Mouse (Mus musculus) cerebellum, postnatal 14 days (tissue): ENCODE results near the gene Abcc9.

Source experiments
- DNase-seq, 2 experiments: peaks; one replicate each; pipeline ENCODE4 v3.0.0; 2021; ENCODE audit warnings: mixed read lengths in 2 of 2

Gene Abcc9

GRCm38 (mm10) chr6:142701652-142702637 is at the start of gene Abcc9:
TSS of gene Abcc9 (minus strand) at chr6:142702315.
- DNase-seq = peak in 1 of 2 experiments; percentile 10

- no peak for DNase-seq
Measured at GRCm38 (mm10) chr6:142751365-142751764, 49.2 kb upstream of the Abcc9 start.

- no peak for DNase-seq
Measured at GRCm38 (mm10) chr6:142748057-142748708, 46.1 kb upstream of the Abcc9 start.

- DNase-seq = no peak
Measured at GRCm38 (mm10) chr6:142747165-142747564, 45.0 kb upstream of the Abcc9 start.

GRCm38 (mm10) chr6:142746765-142747164 is 44.6 kb upstream of the Abcc9 start:
- no peak for DNase-seq

- no peak for DNase-seq
Measured at GRCm38 (mm10) chr6:142745484-142745883, 43.4 kb upstream of the Abcc9 start.

- no peak for DNase-seq
Measured at GRCm38 (mm10) chr6:142743193-142743592, 41.1 kb upstream of the Abcc9 start.

GRCm38 (mm10) chr6:142741763-142742162 is 39.6 kb upstream of the Abcc9 start:
- DNase-seq = no peak

GRCm38 (mm10) chr6:142738637-142739036 is 36.5 kb upstream of the Abcc9 start:
- DNase-seq = no peak

GRCm38 (mm10) chr6:142738225-142738624 is 36.1 kb upstream of the Abcc9 start:
- no peak for DNase-seq

- peak; percentile 53 to 70 for DNase-seq
Measured at GRCm38 (mm10) chr6:142735302-142736005, 33.3 kb upstream of the Abcc9 start.

GRCm38 (mm10) chr6:142732567-142733290 is 30.6 kb upstream of the Abcc9 start:
- DNase-seq = no peak

- DNase-seq = no peak
Measured at GRCm38 (mm10) chr6:142726032-142726431, 23.9 kb upstream of the Abcc9 start.

GRCm38 (mm10) chr6:142721731-142722130 is 19.6 kb upstream of the Abcc9 start:
- peak in 1 of 2 experiments; percentile 21 for DNase-seq

GRCm38 (mm10) chr6:142720641-142721040 is 18.5 kb upstream of the Abcc9 start:
- no peak for DNase-seq

- no peak for DNase-seq
Measured at GRCm38 (mm10) chr6:142718167-142718566, 16.1 kb upstream of the Abcc9 start.

GRCm38 (mm10) chr6:142717186-142717585 is 15.1 kb upstream of the Abcc9 start:
- DNase-seq = no peak

GRCm38 (mm10) chr6:142715026-142715425 is 12.9 kb upstream of the Abcc9 start:
- no peak for DNase-seq

- no peak for DNase-seq
Measured at GRCm38 (mm10) chr6:142711106-142711505, 9.0 kb upstream of the Abcc9 start.

- DNase-seq = no peak
Measured at GRCm38 (mm10) chr6:142710690-142711089, 8.6 kb upstream of the Abcc9 start.

GRCm38 (mm10) chr6:142708369-142708768 is 6.3 kb upstream of the Abcc9 start:
- DNase-seq = no peak

GRCm38 (mm10) chr6:142706688-142707087 is 4.6 kb upstream of the Abcc9 start:
- DNase-seq = no peak
